Mouse (Mus musculus): Measurements from ENCODE around the gene Polr2c.
A peak's percentile ranks its signal among the peaks of the same experiment; 100 is the strongest.
"Not testable (repeated sequence)": the region's sequence is repeated elsewhere in the genome, so short reads cannot be mapped to it uniquely, and the experiment has no call there.

Polr2c gene

DNA sequence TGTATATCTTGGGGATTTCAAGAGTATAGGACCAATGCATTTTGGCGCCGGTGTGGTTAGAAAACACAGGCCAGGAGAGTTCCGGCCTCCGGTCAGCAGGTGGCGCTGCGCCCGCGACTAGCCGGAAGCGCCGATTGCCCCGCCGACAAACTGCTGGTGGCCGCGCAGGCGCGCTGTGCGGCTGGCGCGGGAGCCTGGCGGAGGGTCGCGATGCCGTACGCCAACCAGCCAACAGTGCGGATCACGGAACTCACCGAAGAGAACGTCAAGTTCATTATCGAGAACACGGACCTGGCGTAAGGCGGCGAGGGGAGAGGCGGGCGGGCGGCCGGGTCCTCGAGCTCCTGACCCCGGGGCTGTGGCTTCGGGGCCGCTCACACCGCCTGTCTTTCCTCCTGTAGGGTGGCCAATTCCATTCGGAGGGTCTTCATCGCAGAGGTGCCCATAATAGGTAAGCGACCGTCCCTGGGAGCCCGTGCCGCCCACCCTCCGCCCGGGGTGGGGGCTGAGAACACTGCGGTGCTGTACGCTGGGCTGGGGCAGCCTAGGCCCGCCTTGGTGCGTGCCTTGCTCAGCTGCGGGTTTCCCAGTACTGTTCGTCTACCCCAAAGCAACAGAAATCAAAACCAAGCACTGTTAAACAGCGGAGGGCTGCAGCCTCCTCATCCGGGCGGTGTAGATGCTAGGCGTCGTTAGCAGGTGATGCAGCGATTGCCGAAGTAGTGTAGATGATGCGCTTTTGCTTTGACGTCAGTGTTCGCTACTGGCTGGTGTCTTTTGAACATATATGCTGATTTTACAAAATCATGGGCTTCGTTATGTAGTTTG is at the start of gene Polr2c:
Gene Polr2c, plus strand, starts transcription at position 105 of the 828 bp plus-strand sequence.
- DNase-seq (ENCODE audit: low read depth, low spot score), result peak; percentile 94

DNA sequence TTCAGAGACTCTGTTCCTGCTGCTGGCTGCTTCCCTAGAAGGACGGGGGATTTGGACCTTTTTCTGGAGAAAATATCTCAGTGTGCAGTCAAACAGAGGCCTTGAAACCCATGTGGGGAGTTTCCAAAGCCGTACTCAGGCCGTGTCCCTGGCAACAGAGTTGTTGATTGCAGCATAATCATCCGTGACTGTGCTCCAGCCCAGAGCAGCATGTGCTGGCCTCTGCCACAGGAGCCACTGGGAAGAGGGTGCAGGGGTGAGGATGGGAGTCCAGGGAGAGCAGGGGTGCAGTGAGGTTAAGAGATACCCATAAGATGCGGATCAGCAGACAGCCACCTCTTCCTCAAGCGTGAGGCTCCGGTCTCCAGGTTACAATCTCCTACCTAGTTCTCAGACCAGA is 49.7 kb upstream of the Polr2c start:
- no peak for DNase-seq (ENCODE audit: low read depth, low spot score)

DNA sequence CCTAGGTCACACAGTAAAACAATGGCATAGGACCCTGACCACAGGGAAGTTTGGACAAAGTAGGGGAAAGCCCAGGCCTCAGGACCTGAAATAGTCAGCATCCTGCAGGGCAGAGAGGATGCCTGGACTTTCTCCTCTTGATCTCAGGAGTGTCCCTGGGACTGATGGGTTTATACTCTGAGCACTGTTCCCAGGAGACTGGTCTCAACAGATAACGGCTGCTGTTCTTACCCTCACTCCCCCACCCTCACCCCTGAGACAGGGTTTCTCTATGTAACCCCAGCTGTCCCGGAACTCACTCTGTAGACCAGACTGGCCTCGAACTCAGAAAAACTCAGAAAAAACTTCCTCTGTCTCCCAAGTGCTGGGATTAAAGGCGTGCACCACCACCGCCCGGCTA is 48.9 kb upstream of the Polr2c start:
- DNase-seq (ENCODE audit: low read depth, low spot score), result no peak

DNA sequence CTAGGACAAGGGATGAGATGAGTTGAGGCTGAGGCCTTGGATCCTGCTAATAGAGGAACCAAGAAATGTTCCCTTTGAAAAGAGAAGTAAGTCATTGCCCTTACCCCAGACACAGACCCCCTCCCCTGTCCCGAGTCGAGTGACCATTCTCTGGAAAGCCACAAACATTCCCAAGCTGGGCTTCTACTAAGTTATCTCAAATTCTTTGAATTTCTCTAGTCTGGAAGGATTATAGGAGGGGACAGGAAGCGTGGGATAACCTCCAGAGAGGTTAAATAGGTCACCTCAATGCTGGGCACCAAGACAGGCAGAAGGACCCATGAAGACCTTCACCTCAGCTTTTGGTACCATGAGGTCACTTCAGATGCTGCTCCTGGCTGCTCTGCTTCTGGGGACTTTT is 47.1 kb upstream of the Polr2c start, which contains the start of gene Ccl17:
Gene Ccl17, plus strand, starts transcription at position 301 of the 400 bp plus-strand sequence.
- no peak for DNase-seq (ENCODE audit: low read depth, low spot score)

DNA sequence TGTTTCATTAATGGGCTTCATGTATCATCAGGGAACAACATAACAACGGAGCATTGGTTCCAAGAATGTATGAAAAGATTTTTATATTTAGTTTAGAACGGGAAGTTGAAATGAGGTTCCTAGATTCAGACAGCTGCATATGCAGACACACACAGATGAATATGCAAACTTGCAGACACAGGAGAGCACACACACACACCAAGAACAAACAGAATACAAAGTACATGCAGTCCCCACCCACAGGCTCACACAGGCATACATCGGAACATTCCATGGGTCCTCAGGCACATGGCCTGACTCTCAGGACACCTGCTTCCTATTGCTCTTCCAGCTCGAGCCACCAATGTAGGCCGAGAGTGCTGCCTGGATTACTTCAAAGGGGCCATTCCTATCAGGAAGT is 46.4 kb upstream of the Polr2c start:
- no peak for DNase-seq (ENCODE audit: low read depth, low spot score)

DNA sequence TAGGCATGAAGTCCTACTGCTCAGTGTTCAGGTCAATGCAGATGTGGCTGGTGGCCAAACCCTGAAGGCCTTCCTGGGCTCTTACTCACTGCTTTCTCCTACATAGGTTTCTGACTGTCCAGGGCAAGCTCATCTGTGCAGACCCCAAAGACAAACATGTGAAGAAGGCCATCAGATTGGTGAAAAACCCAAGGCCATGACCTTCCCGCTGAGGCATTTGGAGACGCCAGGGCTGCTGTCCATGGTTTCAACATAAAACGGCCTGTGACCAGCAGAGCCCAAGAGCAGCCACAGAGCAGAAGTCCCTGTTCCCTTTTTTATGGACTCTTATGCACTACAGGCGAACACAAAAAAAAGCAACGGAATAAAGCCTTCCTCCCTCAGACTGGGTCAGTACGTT is 45.6 kb upstream of the Polr2c start:
- no peak for DNase-seq (ENCODE audit: low read depth, low spot score)

DNA sequence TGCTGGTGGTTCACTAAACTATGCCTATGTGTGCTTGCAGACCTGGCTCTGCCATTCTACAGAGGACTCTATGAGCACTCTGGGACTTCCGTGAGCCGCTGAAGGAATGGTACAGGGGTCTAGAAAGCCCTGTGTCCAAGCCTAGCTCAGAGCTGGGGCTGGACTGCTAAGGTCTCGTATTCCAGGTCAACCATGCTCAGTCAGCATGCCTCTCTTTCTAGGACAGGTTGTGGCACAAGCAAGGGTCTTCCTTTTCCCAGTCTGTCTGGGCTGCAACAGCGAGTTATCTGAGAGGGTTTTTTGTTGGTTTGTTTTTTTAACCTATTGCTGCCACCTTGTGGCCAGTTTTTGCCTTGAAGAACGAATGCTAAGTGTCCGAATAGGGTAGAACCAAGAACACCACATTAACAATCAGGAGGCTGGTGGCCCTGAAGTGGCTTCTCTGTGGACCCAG is 44.6 kb upstream of the Polr2c start:
- peak; percentile 88 for DNase-seq (ENCODE audit: low read depth, low spot score)

DNA sequence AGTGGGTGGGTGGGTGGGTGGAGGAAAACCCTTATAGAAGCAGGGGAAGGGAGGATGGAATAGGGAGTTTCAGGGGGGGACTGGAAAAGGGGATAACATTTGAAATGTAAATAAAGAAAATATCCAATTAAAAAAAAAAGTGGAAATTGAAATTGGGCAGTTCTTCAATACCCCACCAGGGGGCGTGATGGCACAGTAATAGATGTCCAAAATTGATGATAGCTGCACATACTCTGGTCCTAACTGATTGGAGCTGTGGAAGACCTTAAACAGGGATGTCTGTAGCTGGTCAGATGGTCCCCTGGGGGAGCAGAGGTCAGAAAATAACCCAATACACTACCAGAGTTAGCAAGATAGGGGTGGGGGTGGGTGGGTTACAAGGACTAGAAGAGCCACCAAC is 42.7 kb upstream of the Polr2c start:
- DNase-seq (ENCODE audit: low read depth, low spot score), result peak; percentile 64

DNA sequence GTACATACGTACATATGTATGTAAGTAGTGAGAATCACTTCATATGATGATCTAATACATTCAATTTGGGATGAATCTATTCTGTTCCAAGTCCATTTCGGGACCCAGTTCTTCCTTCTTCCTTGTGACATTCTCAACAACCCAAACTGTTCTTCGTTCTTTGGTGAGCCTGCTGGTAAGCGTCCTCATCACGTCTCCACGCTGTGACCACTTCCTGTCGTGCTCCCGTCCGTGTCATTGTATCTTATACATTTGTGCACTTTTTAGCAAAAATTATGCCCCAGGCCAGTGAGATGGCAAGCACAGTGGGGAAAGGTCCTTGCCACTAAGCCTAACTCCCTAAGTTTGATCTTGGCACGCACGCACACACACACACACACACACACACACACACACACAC is 39.3 kb upstream of the Polr2c start:
- DNase-seq (ENCODE audit: low read depth, low spot score), result peak; percentile 45

DNA sequence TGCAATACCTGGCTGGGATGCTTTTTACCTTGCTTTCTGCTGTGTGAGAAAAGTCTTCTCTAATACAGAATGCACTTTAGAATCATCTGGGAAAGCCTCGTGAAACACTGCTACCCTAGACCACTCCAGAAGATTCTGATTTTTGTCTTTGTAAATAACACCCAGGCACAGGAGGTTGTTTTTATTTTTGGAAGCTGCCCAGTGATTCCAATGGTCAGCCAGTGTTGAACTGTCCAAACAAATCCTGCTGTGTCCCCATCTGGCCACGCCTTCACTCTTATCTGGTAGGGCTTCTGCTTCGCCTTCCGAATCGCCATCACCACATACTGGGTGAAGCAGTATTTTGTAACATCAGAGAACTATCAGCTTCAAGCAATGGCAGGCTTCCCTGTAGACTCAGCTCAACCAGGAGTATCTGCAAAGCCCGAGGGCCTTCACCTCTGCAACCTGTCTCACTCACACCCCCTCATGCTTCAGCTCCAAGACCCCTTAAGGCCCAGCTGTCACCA is 37.5 kb upstream of the Polr2c start:
- DNase-seq (ENCODE audit: low read depth, low spot score), result no peak

DNA sequence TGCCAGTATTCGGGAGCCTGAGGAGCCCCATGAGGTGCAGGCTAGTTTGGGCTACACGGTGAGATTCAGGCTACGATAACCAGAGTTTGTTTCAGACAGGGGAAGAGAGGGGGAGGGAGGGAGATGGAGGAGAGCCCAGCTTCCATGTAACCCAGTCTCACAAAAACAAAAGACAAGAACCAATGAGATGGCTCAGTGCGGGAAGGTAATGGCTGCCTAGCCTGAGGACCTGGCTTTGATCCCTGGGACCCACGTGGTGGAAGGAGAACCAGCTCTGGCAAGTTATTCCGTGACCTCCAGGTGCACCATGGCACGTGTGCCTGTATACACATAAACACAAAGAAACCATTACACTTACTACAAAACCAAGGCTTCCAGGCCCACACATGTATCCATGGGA is 36.7 kb upstream of the Polr2c start:
- no peak for DNase-seq (ENCODE audit: low read depth, low spot score)

DNA sequence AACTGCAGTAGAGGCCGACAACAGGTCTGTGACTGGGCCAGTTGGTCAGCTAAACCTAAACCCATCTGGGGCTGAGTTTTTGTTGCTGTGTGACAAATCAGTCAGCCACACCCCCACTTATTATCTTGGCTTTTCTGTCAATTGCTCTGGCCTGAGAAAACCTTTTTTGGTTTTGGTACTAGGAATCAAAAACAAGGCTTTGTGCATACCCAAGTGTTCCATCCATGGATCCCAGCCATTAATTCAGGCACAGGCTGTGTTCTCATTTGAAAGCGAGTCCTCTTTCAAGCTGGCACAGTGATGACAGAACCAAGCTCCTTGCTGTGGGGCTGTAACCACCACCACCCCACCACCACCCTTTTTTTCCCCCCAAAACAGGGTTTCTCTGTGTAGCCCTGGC is 35.9 kb upstream of the Polr2c start:
- no peak for DNase-seq (ENCODE audit: low read depth, low spot score)

DNA sequence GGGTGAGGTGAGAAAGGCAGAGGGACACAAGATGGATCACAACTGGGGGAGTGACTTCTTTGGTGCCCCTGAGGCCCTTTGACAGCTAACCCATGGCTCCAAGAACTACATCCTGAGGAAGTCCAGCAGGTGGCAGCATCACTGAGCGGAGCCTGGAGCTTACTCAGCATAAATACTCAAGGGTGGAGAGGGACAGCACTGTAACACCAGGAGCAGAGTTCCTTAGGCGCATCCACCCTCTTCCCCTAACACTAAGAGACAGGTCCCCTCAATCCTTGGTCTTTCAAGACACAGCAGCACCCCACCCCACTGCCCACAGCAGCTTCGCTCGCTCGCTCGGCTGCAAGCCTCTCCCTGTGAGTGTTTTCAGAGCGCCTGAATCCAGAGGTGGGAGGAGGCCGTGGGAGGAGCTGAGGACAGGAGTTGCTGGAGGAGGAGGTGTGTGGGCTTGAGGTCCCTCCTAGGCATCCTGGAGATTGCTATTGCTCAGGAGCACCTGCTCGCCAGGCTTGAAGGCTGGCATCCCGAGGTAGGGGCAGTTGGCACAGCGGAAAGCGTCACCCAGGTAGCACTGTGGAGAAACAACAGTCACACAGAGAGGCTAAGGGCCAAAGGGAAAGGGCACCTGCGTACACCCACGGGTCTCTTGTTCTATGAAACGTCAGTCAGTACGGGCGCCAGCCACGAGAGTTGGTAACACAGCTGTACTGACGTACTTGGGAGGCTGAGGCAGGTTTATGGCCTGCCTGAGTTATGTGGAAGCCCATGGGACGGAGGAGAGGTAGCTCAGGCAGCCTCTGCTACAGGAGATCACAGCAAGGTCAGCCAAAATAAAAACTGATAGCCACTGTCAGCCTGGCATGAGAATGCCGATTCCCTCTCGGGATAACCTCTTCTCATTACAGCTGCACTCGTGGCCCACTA is 34.4 kb upstream of the Polr2c start:
- peak; percentile 67 for DNase-seq (ENCODE audit: low read depth, low spot score)

DNA sequence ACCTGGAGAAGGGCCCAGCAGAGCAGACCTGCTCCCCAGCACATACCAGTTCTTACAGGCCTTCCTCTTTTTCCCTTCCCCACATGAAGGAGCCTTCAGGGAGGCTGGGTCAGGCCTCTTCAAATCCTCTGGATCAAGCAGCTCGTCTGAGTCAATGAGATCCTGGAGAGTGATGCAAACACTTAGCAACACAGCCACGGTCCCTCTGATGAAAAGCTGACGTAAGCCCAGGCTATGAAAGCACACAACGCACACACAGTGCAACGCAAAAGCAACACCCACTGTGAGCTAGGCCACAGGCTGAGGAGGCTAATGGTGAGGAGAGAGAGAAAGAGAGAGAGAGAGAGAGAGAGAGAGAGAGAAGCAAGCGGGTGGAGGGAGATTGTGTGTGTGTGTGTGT is 32.1 kb upstream of the Polr2c start:
- no peak for DNase-seq (ENCODE audit: low read depth, low spot score)

DNA sequence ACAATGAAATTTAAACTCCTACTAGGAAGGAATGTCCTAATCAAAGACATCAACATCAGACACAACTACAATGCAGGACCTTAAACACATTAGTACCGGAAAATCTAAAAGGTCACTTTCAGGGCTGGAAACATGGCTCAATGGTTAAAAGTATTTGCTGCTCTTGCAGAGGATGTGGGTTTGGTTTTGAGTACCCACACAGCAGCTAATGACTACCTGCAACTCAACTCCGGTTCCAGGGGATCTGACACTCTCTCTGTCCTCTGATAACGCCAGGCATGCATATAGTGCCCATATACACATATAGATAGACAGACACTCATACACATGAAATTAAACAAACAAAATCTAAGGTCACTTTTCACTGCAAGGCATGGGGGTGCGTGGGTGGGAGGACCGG is 31.0 kb upstream of the Polr2c start:
- peak; percentile 26 for DNase-seq (ENCODE audit: low read depth, low spot score)

DNA sequence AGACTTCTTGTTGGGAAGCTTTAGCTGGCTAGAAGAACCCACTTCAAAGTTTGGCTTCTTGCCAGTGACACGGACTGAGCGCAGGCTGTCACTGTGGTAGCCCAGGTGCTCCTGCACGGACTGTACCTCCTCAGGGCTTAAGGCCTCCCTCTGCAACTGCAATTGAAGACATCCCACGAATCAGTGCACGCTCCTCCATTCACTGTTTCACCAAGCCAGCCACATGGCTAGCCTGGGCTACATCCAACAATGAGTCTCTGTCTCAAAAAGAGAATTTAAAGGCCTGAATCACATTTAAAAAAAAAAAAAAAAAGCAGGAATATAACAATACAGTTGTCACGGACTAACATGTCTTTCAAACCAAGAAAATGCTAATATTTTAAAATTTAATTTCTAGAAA is 29.0 kb upstream of the Polr2c start:
- no peak for DNase-seq (ENCODE audit: low read depth, low spot score)

DNA sequence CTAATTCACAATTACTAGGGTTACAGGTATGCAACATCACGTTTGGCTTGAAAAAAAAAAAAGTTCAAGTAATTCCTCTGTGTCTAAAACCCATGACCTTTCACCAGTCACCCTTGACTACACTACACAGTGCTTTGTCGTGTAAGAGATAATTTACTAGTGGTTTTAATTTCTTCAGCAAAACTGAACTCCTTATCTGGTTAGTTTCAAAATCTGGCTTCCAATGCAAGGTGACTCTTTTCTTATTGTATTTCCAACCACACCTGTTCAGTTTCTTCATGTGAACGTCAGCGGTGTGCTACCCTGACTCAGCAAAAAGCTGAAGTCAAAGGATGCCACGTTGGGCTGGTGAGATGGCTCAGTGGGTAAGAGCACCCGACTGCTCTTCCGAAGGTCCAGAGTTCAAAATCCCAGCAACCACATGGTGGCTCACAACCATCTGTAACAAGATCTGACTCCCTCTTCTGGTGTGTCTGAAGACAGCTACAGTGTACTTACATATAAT is 23.3 kb upstream of the Polr2c start:
- DNase-seq (ENCODE audit: low read depth, low spot score), result not testable (repeated sequence)

DNA sequence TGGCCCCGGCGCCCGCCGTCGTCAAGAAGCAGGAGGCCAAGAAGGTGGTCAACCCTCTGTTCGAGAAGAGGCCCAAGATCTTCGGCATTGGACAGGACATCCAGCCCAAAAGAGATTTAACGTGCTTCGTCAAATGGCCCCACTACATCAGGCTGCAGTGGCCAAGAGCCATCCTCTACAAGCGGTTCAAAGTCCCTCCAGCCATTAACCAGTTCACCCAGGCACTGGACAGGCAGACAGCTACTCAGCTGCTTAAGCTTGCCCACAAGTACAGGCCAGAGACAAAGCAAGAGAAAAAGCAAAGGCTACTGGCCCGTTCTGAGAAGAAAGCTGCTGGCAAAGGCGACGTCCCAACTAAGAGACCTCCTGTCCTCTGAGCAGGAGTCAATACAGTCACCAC is 21.5 kb upstream of the Polr2c start:
- not testable (repeated sequence) for DNase-seq (ENCODE audit: low read depth, low spot score)

DNA sequence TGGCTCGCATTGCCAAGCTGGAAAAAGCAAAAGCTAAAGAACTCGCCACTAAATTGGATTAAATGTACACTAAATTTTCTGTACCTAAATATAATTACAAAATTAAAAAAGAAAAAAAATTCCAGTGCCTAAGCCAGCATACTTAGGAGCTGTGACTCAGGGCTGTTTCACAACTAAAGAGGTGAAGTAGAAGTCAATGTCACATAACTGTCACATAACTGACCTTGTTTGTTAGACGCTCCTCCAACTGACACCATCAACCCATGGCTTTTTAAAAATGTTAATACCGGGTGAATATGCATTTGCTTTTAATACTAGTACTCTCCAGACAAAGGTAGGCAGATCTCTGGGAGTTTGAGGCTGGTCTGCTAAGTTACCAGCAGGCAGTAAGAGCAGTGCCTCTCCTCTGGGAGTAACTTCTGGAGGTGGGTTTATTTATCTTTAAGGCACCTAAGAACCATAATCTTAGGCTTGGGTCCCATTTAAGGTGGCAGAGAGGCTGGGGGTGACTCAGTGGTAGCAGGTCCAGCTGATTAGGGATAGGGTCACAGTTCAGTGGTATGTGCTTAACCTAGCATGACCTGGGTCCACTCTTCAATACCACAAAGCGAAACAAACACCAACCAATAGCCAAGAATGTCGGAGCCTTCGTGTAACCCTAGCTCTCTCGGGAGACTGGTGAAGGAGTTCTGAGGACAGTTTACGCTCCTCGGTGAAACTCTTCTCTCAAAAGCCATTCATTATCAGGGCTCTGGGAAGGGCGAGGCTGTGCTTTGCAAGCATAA is 20.6 kb upstream of the Polr2c start:
- DNase-seq (ENCODE audit: low read depth, low spot score), result no peak

DNA sequence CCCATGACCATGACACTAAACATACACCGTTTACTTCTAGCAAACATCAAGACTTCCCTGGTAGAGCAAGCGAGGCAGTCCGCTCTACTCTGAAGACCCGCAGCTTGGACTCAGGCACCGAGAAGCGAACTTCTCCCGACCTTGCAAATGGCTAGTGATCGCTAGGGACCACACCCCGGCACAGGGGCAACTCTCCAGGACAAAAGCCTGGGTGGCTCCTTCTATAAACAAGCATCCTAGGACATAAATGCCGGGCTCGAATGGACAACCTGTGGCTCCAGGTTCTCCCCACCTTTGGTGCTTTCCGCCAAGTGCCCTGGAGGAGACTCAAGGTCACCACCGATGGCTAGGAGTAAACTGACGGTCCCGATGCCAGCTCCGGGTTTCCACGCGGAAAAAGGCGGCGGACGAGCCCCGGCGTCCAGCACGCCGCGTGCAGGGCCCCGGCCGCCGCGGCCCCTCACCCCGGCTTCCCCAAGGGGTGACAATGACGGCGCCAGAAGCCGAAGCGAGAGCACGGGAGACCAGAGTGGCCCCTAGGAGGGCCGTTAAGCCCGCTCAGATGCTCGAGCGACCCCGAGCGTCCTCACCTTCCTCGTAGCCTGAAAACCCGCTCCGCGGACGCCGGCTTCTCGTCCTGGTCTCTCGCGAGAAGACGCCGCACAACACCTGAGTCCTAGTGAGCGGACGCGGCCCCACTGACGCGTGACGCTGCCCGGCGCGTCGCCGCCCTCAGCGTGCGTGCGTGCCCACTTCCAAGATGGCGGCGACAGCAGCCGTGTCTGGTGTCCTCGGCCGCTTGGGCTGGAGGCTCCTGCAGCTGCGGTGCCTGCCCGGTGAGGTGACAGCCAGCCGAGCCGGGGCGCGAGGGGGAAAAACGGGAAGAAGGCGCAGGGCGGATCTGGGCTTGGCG is 19.3 kb upstream of the Polr2c start, which contains the start of the genes Coq9 and Ciapin1:
Gene Coq9, plus strand, starts transcription at position 660 of the 913 bp plus-strand sequence.
Gene Ciapin1, minus strand, starts transcription at position 697 of the 913 bp plus-strand sequence.
- peak; percentile 98 for DNase-seq (ENCODE audit: low read depth, low spot score)
